Mouse (Mus musculus) limb, embryonic 12.5 days (tissue): ENCODE measurements around the gene Iqschfp. TPM values are rescaled to one million over a fixed set of nuclear protein-coding genes. Genes with fewer than 3 reads are reported as not detected.

Experiments used
- ATAC-seq: fragments of 200-750 bp; cut with Nextera tagmentation; 2 replicates; pipeline ENCODE4 v1.8.0; 2017; ENCODE audit warnings: low read depth, moderate TSS enrichment; ENCODE audit not compliant: insufficient number of reproducible peaks, insufficient read depth, low FRiP score, low TSS enrichment
- H3K27ac ChIP-seq: fragments of 300-500 bp; sonication (generic); 2 replicates; pipeline ENCODE4 v1.5.1; 2016; ENCODE audit warnings: mild to moderate bottlenecking, moderate library complexity
- H3K27me3 ChIP-seq: fragments of 300-500 bp; sonication (generic); 2 replicates; pipeline ENCODE4 v1.6.1; 2016; ENCODE audit warnings: mild to moderate bottlenecking, moderate library complexity
- H3K36me3 ChIP-seq: fragments of 300-500 bp; sonication (generic); 2 replicates; pipeline ENCODE4 v1.6.1; 2016; ENCODE audit warnings: mild to moderate bottlenecking, moderate library complexity
- H3K4me1 ChIP-seq: fragments of 300-500 bp; sonication (generic); replicated peaks from 2 replicates; pipeline ENCODE4 v1.6.1; 2016
- H3K4me2 ChIP-seq: fragments of 300-500 bp; sonication (generic); 2 replicates; pipeline ENCODE4 v1.6.1; 2016; ENCODE audit warnings: mild to moderate bottlenecking, moderate library complexity
- H3K4me3 ChIP-seq: fragments of 300-500 bp; sonication (generic); replicated peaks from 2 replicates; pipeline ENCODE4 v1.5.1; 2016; ENCODE audit warnings: mild to moderate bottlenecking
- H3K9ac ChIP-seq: fragments of 300-500 bp; sonication (generic); replicated peaks from 2 replicates; pipeline ENCODE4 v1.6.1; 2016; ENCODE audit warnings: mild to moderate bottlenecking, moderate library complexity
- H3K9me3 ChIP-seq: fragments of 300-500 bp; sonication (generic); 2 replicates; pipeline ENCODE4 v1.6.1; 2016; ENCODE audit warnings: mild to moderate bottlenecking, moderate library complexity
- WGBS: fragments of 180-500 bp; shearing (Covaris S2); methylation state at CpG from one replicate; pipeline ENCODE4 v1.1.7; 2016; 5-methylcytosine and 5-hydroxymethylcytosine counted together
- polyA plus RNA-seq: library from polyadenylated mRNA; unstranded; fragments of >200 nt; fragmentation: Nextera tagmentation; extraction: Ambion mirVana; gene quantifications from 2 replicates; pipeline ENCODE4 v1.2.1, GENCODE M21; 2016

Iqschfp gene
- polyA plus RNA-seq, 1 experiment from 2014 or later: 0.87 TPM

GRCm38 (mm10) chr3:68558744-68559143 lies 666.7 kb downstream of the Iqschfp start:
- no peaks in the 10 kb centered on the region for H3K36me3 ChIP-seq
- H3K4me1 ChIP-seq: 0 out of 2 replicates have a peak, but pooled peaks cover 7% of the 10 kb centered on the region
- H3K27ac ChIP-seq: no peak overlapping the region
- WGBS: 89% methylated on average over 6 of the region's 6 CpGs
- no peaks in the 10 kb centered on the region for H3K27me3 ChIP-seq
- H3K9ac ChIP-seq: no peak overlapping the region
- no peak for ATAC-seq
- no peak overlapping the region for H3K4me2 ChIP-seq
- H3K9me3 ChIP-seq: no peaks in the 10 kb centered on the region
- no peak overlapping the region for H3K4me3 ChIP-seq

GRCm38 (mm10) chr3:68560057-68560456 lies 668.0 kb downstream of the Iqschfp start:
- Histone ChIP-seq H3K4me2 (no peak overlapping the region), H3K9ac (no peak overlapping the region), H3K4me3 (no peak overlapping the region), H3K27ac (no peak overlapping the region), H3K36me3 (no peaks in the 10 kb centered on the region), H3K27me3 (no peaks in the 10 kb centered on the region), H3K9me3 (no peaks in the 10 kb centered on the region), H3K4me1 (0 out of 2 replicates have a peak, but pooled peaks cover 3% of the 10 kb centered on the region)
- ATAC-seq: no peak
- WGBS: 85% methylated on average over 5 of the region's 5 CpGs

- H3K9me3 ChIP-seq: no peaks in the 10 kb centered on the region
- no peaks in the 10 kb centered on the region for H3K36me3 ChIP-seq
- WGBS: 86% methylated on average over 2 of the region's 2 CpGs
- 0 out of 2 replicates have a peak, but pooled peaks cover 3% of the 10 kb centered on the region for H3K4me1 ChIP-seq
- ATAC-seq: no peak
- H3K9ac ChIP-seq: no peak overlapping the region
- no peak overlapping the region for H3K4me2 ChIP-seq
- no peaks in the 10 kb centered on the region for H3K27me3 ChIP-seq
- H3K4me3 ChIP-seq: no peak overlapping the region
- no peak overlapping the region for H3K27ac ChIP-seq
Observed at GRCm38 (mm10) chr3:68562838-68563237, 670.8 kb downstream of the Iqschfp start.

DNA sequence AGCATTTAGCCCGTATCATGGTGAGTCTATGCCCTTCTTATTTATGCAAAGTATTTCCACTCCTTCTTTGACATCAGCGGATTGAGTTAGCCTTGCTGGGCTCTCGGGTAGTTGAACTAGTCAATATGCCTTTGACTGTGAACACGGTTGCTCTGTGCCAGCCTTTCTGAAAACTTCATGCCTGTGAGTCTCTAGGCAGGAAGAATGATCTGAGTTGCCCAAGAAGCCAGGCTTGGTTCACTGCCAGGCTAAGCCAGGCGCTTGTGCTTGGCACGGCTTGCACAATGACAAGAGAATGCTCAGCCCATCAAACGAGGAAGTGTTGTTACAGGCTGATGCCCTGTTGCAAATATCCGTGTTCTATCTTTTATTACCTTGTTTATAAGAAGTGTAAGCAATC lies 671.9 kb downstream of the Iqschfp start:
- H3K4me1 ChIP-seq: peaks cover 13% of the 10 kb centered on the region
- no peak overlapping the region for H3K27ac ChIP-seq
- no peak overlapping the region for H3K4me3 ChIP-seq
- H3K36me3 ChIP-seq: no peaks in the 10 kb centered on the region
- no peaks in the 10 kb centered on the region for H3K27me3 ChIP-seq
- ATAC-seq: no peak
- H3K9me3 ChIP-seq: no peaks in the 10 kb centered on the region
- no peak overlapping the region for H3K4me2 ChIP-seq
- 78% methylated on average over 8 of the region's 8 CpGs for WGBS
- no peak overlapping the region for H3K9ac ChIP-seq

- Histone ChIP-seq H3K4me2 (no peak overlapping the region), H3K9me3 (no peaks in the 10 kb centered on the region), H3K27ac (no peak overlapping the region), H3K27me3 (no peaks in the 10 kb centered on the region), H3K36me3 (no peaks in the 10 kb centered on the region), H3K4me3 (no peak overlapping the region), H3K9ac (no peak overlapping the region), H3K4me1 (peaks cover 14% of the 10 kb centered on the region)
- no peak for ATAC-seq
- WGBS: 83% methylated on average over 10 of the region's 10 CpGs
Observed at GRCm38 (mm10) chr3:68564978-68565674, 673.1 kb downstream of the Iqschfp start.

GRCm38 (mm10) chr3:68565675-68566055 lies 673.6 kb downstream of the Iqschfp start:
- H3K27me3 ChIP-seq: no peaks in the 10 kb centered on the region
- no peak overlapping the region for H3K9ac ChIP-seq
- no peaks in the 10 kb centered on the region for H3K36me3 ChIP-seq
- 72% methylated on average over 4 of the region's 4 CpGs for WGBS
- no peak overlapping the region for H3K27ac ChIP-seq
- no peak overlapping the region for H3K4me2 ChIP-seq
- peaks cover 14% of the 10 kb centered on the region for H3K4me1 ChIP-seq
- ATAC-seq: no peak
- H3K9me3 ChIP-seq: no peaks in the 10 kb centered on the region
- H3K4me3 ChIP-seq: no peak overlapping the region

- no peak overlapping the region for H3K4me3 ChIP-seq
- H3K4me1 ChIP-seq: peaks cover 21% of the 10 kb centered on the region
- no peaks in the 10 kb centered on the region for H3K36me3 ChIP-seq
- no peak overlapping the region for H3K4me2 ChIP-seq
- no peaks in the 10 kb centered on the region for H3K9me3 ChIP-seq
- WGBS: 85% methylated on average over 7 of the region's 7 CpGs
- H3K9ac ChIP-seq: no peak overlapping the region
- ATAC-seq: no peak
- no peaks in the 10 kb centered on the region for H3K27me3 ChIP-seq
- no peak overlapping the region for H3K27ac ChIP-seq
Observed at GRCm38 (mm10) chr3:68567581-68567980, 675.5 kb downstream of the Iqschfp start.

GRCm38 (mm10) chr3:68568149-68568548 lies 676.1 kb downstream of the Iqschfp start:
- H3K27ac ChIP-seq: peak overlapping the region; percentile 79; the same call in 1 of the 2 replicates
- ATAC-seq: peak; percentile 79

GRCm38 (mm10) chr3:68568716-68569115 lies 676.7 kb downstream of the Iqschfp start:
- Histone ChIP-seq H3K4me2 (no peak overlapping the region), H3K27me3 (0 out of 2 replicates have a peak, but pooled peaks cover 3% of the 10 kb centered on the region), H3K4me1 (peaks cover 29% of the 10 kb centered on the region), H3K27ac (peak overlapping the region; percentile 84), H3K36me3 (no peaks in the 10 kb centered on the region), H3K4me3 (no peak overlapping the region), H3K9ac (no peak overlapping the region), H3K9me3 (no peaks in the 10 kb centered on the region)
- no peak for ATAC-seq
- 50% methylated on average over 7 of the region's 7 CpGs for WGBS

More at GRCm38 (mm10) chr3:68568149-68568548, 676.1 kb downstream of the Iqschfp start:
- H3K9me3 ChIP-seq: no peaks in the 10 kb centered on the region
- no peaks in the 10 kb centered on the region for H3K36me3 ChIP-seq
- 23% methylated on average over 3 of the region's 3 CpGs for WGBS
- H3K4me2 ChIP-seq: no peak overlapping the region
- peaks cover 24% of the 10 kb centered on the region for H3K4me1 ChIP-seq
- no peak overlapping the region for H3K9ac ChIP-seq
- H3K27me3 ChIP-seq: 0 out of 2 replicates have a peak, but pooled peaks cover under 1% of the 10 kb centered on the region
- no peak overlapping the region for H3K4me3 ChIP-seq

DNA sequence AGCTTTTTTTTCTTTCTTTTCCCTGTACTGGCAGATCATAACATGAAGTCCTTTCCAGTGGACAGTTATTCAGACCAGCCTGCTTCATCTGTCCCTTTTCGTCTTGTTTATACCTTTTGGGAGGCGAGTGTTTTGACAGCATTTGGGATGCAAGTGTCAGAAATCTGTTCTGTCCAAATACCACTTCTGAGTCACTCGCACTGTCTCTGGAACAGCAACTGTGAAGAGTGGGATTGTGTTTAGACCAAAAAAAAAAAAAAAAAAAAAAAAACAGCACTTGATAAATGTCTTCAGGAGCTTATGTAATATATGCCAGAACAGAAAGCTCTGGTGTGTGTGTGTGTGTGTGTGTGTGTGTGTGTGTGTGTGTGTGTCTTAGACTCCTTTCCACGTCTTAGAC lies 678.3 kb downstream of the Iqschfp start:
- Histone ChIP-seq H3K27me3 (0 out of 2 replicates have a peak, but pooled peaks cover 3% of the 10 kb centered on the region), H3K4me1 (peaks cover 34% of the 10 kb centered on the region), H3K4me3 (no peak overlapping the region), H3K9me3 (no peaks in the 10 kb centered on the region), H3K4me2 (no peak overlapping the region), H3K36me3 (no peaks in the 10 kb centered on the region), H3K9ac (no peak overlapping the region), H3K27ac (no peak overlapping the region)
- ATAC-seq: no peak
- 72% methylated on average over 4 of the region's 4 CpGs for WGBS

DNA sequence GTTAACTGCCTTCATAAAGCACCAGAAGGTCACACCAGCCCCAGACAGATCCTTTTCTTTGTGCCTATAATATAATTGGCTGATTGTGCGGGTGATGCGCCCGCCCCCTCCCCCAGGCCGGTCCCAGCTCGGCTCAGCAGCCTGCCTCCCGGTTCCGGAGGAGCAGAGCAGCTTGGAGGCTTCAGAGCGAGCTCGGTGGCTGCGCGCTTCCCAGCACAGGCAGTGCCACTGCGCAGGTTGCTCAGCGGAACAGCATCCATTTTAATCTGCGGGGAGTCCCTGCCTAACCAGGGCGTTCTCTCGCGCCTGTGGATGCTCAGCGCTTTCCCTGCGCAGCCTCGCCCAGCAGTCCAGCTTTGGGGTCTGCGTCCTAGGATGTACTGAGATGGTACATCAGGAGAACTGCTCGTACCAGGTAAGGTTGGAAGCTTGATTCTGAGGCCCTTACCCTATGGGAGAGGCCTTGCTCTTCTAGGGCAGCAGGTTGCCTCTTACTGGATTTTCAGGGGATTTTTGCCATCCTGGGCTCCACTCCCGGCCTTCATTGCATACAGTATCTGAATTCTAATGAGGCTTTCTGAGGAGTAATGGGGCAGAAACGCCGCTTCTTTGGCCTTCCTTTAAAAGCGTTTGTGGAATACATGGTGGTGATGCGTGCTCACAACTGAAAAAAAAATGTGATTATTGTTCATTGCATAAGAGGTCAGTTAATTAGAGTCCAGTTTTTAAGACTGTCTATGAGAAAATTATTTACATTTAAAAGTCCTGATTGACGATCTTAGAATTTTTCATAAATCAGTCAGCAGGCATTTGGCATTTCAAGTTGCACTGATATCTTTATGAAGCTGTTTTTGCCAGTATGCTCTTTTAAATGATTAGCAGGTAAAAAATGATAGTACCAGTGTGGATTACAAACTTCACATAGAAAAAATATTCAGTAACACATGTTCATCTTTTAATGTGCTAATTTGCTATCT lies 680.5 kb downstream of the Iqschfp start:
- Histone ChIP-seq H3K27ac (no peak overlapping the region; the same call in 1 of the 2 replicates), H3K9ac (peak overlapping the region; percentile 48)
- WGBS: 15% methylated on average over 28 of the region's 28 CpGs

More for the DNA sequence above, 680.5 kb downstream of the Iqschfp start:
- H3K4me1 ChIP-seq: peaks cover 50% of the 10 kb centered on the region
- no peak for ATAC-seq
- peak overlapping the region; percentile 65 for H3K4me2 ChIP-seq
- H3K36me3 ChIP-seq: no peaks in the 10 kb centered on the region
- 0 out of 2 replicates have a peak, but pooled peaks cover 5% of the 10 kb centered on the region for H3K27me3 ChIP-seq
- peak overlapping the region; percentile 38 for H3K4me3 ChIP-seq
- H3K9me3 ChIP-seq: no peaks in the 10 kb centered on the region
